Mouse (Mus musculus): ENCODE results near the gene Nr5a2.

DNA sequence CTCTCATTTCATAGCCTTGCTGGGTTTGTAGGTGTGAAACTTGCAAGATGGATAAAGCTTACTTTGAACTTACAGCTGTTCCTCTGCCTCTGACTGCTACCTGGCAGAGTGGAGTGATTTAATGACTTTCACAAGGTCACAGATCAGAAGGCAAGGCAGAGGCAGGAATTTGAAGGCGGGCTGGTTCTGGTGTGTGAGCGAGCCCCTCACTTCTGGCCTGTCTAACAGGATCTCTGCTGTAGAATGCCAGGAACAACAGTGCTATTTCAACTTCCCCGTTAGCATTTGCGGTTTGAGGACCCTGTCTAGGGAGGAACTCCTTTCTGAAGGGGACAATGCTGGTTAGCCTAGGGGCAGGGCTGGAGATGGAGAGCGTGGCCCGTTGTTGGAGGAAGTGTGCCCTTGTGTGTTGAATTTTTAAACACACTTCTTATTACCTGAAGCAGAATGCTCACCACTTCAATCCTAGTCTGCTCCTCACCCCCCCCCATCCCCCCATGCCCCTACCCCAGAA lies 48.5 kb upstream of the Nr5a2 start:
- TF ChIP-seq EP300 (IDR thresholded peaks at IDR 0.05; ENCODE audit: low read depth) (no peak), CTCF (IDR thresholded peaks at IDR 0.05; ENCODE audit: low read depth) (no peak)

Data from heart, postnatal 0 days (tissue).